Mouse (Mus musculus): Measurements from ENCODE around the gene Plgrkt.
A peak's percentile ranks its signal among the peaks of the same experiment; 100 is the strongest.

The Plgrkt gene

GRCm38 (mm10) chr19:29379839-29380603 is 12.8 kb upstream of the Plgrkt start:
- DNase-seq (ENCODE audit: low spot score), result no peak

- no peak for DNase-seq (ENCODE audit: low spot score)
Measured at GRCm38 (mm10) chr19:29376382-29376781, 9.2 kb upstream of the Plgrkt start.

- no peak for DNase-seq (ENCODE audit: low spot score)
Measured at GRCm38 (mm10) chr19:29374947-29375346, 7.8 kb upstream of the Plgrkt start.

- DNase-seq (ENCODE audit: low spot score), result no peak
Measured at GRCm38 (mm10) chr19:29373438-29373837, 6.2 kb upstream of the Plgrkt start.

- DNase-seq (ENCODE audit: low spot score), result no peak
Measured at GRCm38 (mm10) chr19:29372621-29373020, 5.4 kb upstream of the Plgrkt start.

- no peak for DNase-seq (ENCODE audit: low spot score)
Measured at GRCm38 (mm10) chr19:29372138-29372537, 4.9 kb upstream of the Plgrkt start.

- DNase-seq (ENCODE audit: low spot score), result no peak
Measured at GRCm38 (mm10) chr19:29371284-29372081, 4.3 kb upstream of the Plgrkt start.

GRCm38 (mm10) chr19:29370545-29371283 is 3.5 kb upstream of the Plgrkt start:
- DNase-seq (ENCODE audit: low spot score), result no peak

GRCm38 (mm10) chr19:29370112-29370511 is 2.9 kb upstream of the Plgrkt start:
- DNase-seq (ENCODE audit: low spot score), result no peak

- no peak for DNase-seq (ENCODE audit: low spot score)
Measured at GRCm38 (mm10) chr19:29368671-29369309, 1.6 kb upstream of the Plgrkt start.

- DNase-seq (ENCODE audit: low spot score), result no peak
Measured at GRCm38 (mm10) chr19:29368041-29368440, 851 bp upstream of the Plgrkt start.

- no peak for DNase-seq (ENCODE audit: low spot score)
Measured at GRCm38 (mm10) chr19:29366226-29366968, 793 bp downstream of the Plgrkt start.

- no peak for DNase-seq (ENCODE audit: low spot score)
Measured at GRCm38 (mm10) chr19:29365105-29365504, 2.1 kb downstream of the Plgrkt start.

GRCm38 (mm10) chr19:29364076-29364475 is 3.1 kb downstream of the Plgrkt start:
- DNase-seq (ENCODE audit: low spot score), result no peak

- no peak for DNase-seq (ENCODE audit: low spot score)
Measured at GRCm38 (mm10) chr19:29363557-29363956, 3.6 kb downstream of the Plgrkt start.

GRCm38 (mm10) chr19:29362173-29362930 is 4.8 kb downstream of the Plgrkt start:
- DNase-seq (ENCODE audit: low spot score), result no peak

GRCm38 (mm10) chr19:29361468-29362130 is 5.6 kb downstream of the Plgrkt start:
- DNase-seq (ENCODE audit: low spot score), result peak; percentile 91

- DNase-seq (ENCODE audit: low spot score), result no peak
Measured at GRCm38 (mm10) chr19:29360251-29360650, 6.9 kb downstream of the Plgrkt start.

- no peak for DNase-seq (ENCODE audit: low spot score)
Measured at GRCm38 (mm10) chr19:29356281-29356680, 10.9 kb downstream of the Plgrkt start.
